Mouse (Mus musculus): ENCODE measurements around the gene Ndufs2. TPM values are rescaled to one million over a fixed set of nuclear protein-coding genes. Genes with fewer than 3 reads are reported as not detected.
A peak's percentile ranks its signal among the peaks of the same experiment; 100 is the strongest.

Gene Ndufs2
- polyA plus RNA-seq, 1 experiment, result 154 TPM

- Histone ChIP-seq H3K4me1 (replicated peaks; ENCODE audit: control insufficient read depth, insufficient read depth, low read length) (peaks cover 13% of the 10 kb centered on the region), H3K27me3 (ENCODE audit: control insufficient read depth, insufficient read depth, low read length) (no peaks in the 10 kb centered on the region), H3K36me3 (ENCODE audit: control insufficient read depth, insufficient read depth, low read length) (peaks cover 39% of the 10 kb centered on the region), H3K27ac (ENCODE audit: control insufficient read depth, insufficient read depth, low read length) (no peak overlapping the region), H3K4me3 (ENCODE audit: control insufficient read depth, insufficient read depth, low read length) (no peak overlapping the region)
- no peak for TF ChIP-seq POLR2A (IDR thresholded peaks at IDR 0.05; ENCODE audit: control insufficient read depth, extremely low read depth, insufficient read depth, low read length, poor library complexity)
- TF ChIP-seq CTCF (IDR thresholded peaks at IDR 0.05; ENCODE audit: borderline replicate concordance, control insufficient read depth, extremely low read depth, insufficient read depth, low read length, poor library complexity), result no peak
- WGBS, result 95% methylated on average over 12 of the region's 12 CpGs
- no peak for DNase-seq
Measured at GRCm38 (mm10) chr1:171274171-171274570, 23.0 kb upstream of the Ndufs2 start.

DNA sequence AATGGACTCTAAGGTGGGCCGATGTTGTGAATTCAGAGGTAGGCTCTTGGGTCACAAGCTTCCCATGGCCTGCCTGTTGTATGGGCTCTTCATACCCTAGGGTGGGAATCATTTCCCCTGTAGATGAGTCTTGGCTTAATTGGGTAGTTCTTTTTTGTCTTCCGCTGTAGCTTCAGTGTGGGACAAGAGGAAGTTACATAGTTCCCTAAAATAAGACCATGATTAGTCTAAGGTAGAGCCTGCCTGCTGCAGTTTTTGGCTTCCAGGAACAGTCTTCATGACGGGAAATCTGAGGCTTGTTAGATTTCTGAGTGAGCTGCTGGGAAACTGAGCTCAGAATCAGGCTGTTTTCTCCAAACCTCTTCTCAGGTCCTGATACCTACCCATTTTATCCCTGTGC lies 20.9 kb upstream of the Ndufs2 start:
- Histone ChIP-seq H3K4me3 (ENCODE audit: control insufficient read depth, insufficient read depth, low read length) (no peak overlapping the region), H3K27ac (ENCODE audit: control insufficient read depth, insufficient read depth, low read length) (no peak overlapping the region), H3K4me1 (replicated peaks; ENCODE audit: control insufficient read depth, insufficient read depth, low read length) (peaks cover 13% of the 10 kb centered on the region), H3K27me3 (ENCODE audit: control insufficient read depth, insufficient read depth, low read length) (no peaks in the 10 kb centered on the region), H3K36me3 (ENCODE audit: control insufficient read depth, insufficient read depth, low read length) (peaks cover 33% of the 10 kb centered on the region)
- WGBS, result 59% methylated on average over 3 of the region's 3 CpGs
- no peak for TF ChIP-seq CTCF (IDR thresholded peaks at IDR 0.05; ENCODE audit: borderline replicate concordance, control insufficient read depth, extremely low read depth, insufficient read depth, low read length, poor library complexity)
- no peak for TF ChIP-seq POLR2A (IDR thresholded peaks at IDR 0.05; ENCODE audit: control insufficient read depth, extremely low read depth, insufficient read depth, low read length, poor library complexity)
- no peak for DNase-seq

DNA sequence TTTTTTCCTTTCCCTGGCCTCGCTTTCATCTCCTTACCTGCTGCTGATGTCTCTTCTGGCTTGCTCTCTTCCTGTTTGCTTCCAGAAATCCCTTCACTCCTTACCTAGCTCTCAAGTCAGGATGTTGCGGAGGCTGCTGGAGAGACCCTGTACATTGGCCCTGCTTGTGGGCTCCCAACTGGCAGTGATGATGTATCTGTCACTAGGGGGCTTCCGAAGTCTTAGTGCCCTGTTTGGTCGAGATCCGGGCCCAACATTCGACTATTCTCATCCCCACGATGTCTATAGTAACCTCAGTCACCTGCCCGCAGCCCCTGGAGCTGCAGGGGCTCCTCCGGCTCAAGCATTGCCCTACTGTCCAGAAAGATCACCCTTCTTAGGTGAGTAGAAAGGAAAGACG lies 20.4 kb upstream of the Ndufs2 start:
- H3K4me1 ChIP-seq (replicated peaks; ENCODE audit: control insufficient read depth, insufficient read depth, low read length), result peaks cover 13% of the 10 kb centered on the region
- peaks cover 29% of the 10 kb centered on the region for H3K36me3 ChIP-seq (ENCODE audit: control insufficient read depth, insufficient read depth, low read length)
- H3K4me3 ChIP-seq (ENCODE audit: control insufficient read depth, insufficient read depth, low read length), result no peak overlapping the region
- TF ChIP-seq POLR2A (IDR thresholded peaks at IDR 0.05; ENCODE audit: control insufficient read depth, extremely low read depth, insufficient read depth, low read length, poor library complexity) (no peak), CTCF (IDR thresholded peaks at IDR 0.05; ENCODE audit: borderline replicate concordance, control insufficient read depth, extremely low read depth, insufficient read depth, low read length, poor library complexity) (no peak)
- 50% methylated on average over 10 of the region's 10 CpGs for WGBS
- no peaks in the 10 kb centered on the region for H3K27me3 ChIP-seq (ENCODE audit: control insufficient read depth, insufficient read depth, low read length)
- H3K27ac ChIP-seq (ENCODE audit: control insufficient read depth, insufficient read depth, low read length), result no peak overlapping the region
- no peak for DNase-seq

- H3K4me1 ChIP-seq (replicated peaks; ENCODE audit: control insufficient read depth, insufficient read depth, low read length), result peaks cover 13% of the 10 kb centered on the region
- no peak overlapping the region for H3K27ac ChIP-seq (ENCODE audit: control insufficient read depth, insufficient read depth, low read length)
- no peak overlapping the region for H3K4me3 ChIP-seq (ENCODE audit: control insufficient read depth, insufficient read depth, low read length)
- peaks cover 25% of the 10 kb centered on the region for H3K36me3 ChIP-seq (ENCODE audit: control insufficient read depth, insufficient read depth, low read length)
- no peaks in the 10 kb centered on the region for H3K27me3 ChIP-seq (ENCODE audit: control insufficient read depth, insufficient read depth, low read length)
- 70% methylated on average over 9 of the region's 9 CpGs for WGBS
- DNase-seq, result no peak
- TF ChIP-seq POLR2A (IDR thresholded peaks at IDR 0.05; ENCODE audit: control insufficient read depth, extremely low read depth, insufficient read depth, low read length, poor library complexity) (no peak), CTCF (IDR thresholded peaks at IDR 0.05; ENCODE audit: borderline replicate concordance, control insufficient read depth, extremely low read depth, insufficient read depth, low read length, poor library complexity) (no peak)
Measured at GRCm38 (mm10) chr1:171271196-171271595, 20.0 kb upstream of the Ndufs2 start.

GRCm38 (mm10) chr1:171270573-171270900 lies 19.3 kb upstream of the Ndufs2 start:
- Histone ChIP-seq H3K4me1 (replicated peaks; ENCODE audit: control insufficient read depth, insufficient read depth, low read length) (peaks cover 13% of the 10 kb centered on the region), H3K27ac (ENCODE audit: control insufficient read depth, insufficient read depth, low read length) (no peak overlapping the region), H3K36me3 (ENCODE audit: control insufficient read depth, insufficient read depth, low read length) (peaks cover 18% of the 10 kb centered on the region), H3K27me3 (ENCODE audit: control insufficient read depth, insufficient read depth, low read length) (no peaks in the 10 kb centered on the region), H3K4me3 (ENCODE audit: control insufficient read depth, insufficient read depth, low read length) (peak overlapping the region; percentile 71)
- WGBS, result under 1% methylated on average over 19 of the region's 19 CpGs
- no peak for DNase-seq
- no peak for TF ChIP-seq CTCF (IDR thresholded peaks at IDR 0.05; ENCODE audit: borderline replicate concordance, control insufficient read depth, extremely low read depth, insufficient read depth, low read length, poor library complexity)
- TF ChIP-seq POLR2A (IDR thresholded peaks at IDR 0.05; ENCODE audit: control insufficient read depth, extremely low read depth, insufficient read depth, low read length, poor library complexity), result no peak

- TF ChIP-seq CTCF (IDR thresholded peaks at IDR 0.05; ENCODE audit: borderline replicate concordance, control insufficient read depth, extremely low read depth, insufficient read depth, low read length, poor library complexity) (peak; percentile 37; the same call in 1 of the 2 replicates), POLR2A (IDR thresholded peaks at IDR 0.05; ENCODE audit: control insufficient read depth, extremely low read depth, insufficient read depth, low read length, poor library complexity) (peak; percentile 96)
- Histone ChIP-seq H3K27me3 (ENCODE audit: control insufficient read depth, insufficient read depth, low read length) (no peaks in the 10 kb centered on the region), H3K27ac (ENCODE audit: control insufficient read depth, insufficient read depth, low read length) (no peak within 1 kb of the TSS), H3K36me3 (ENCODE audit: control insufficient read depth, insufficient read depth, low read length) (peaks cover 13% of the 10 kb centered on the region), H3K4me1 (replicated peaks; ENCODE audit: control insufficient read depth, insufficient read depth, low read length) (peaks cover 13% of the 10 kb centered on the region), H3K4me3 (ENCODE audit: control insufficient read depth, insufficient read depth, low read length) (peak within 1 kb of the TSS; percentile 71)
- WGBS, result 6% methylated on average over 36 of the region's 36 CpGs
- DNase-seq, result peak; percentile 99
Measured at GRCm38 (mm10) chr1:171269848-171270572, 18.8 kb upstream of the Ndufs2 start, which contains the start of gene B4galt3. Gene B4galt3, plus strand, starts transcription at chr1:171270328.

Measured in thymus, adult 2 months (tissue).